14 mouse cellular contexts compared by ENCODE assay signal in the genomic region with DNA sequence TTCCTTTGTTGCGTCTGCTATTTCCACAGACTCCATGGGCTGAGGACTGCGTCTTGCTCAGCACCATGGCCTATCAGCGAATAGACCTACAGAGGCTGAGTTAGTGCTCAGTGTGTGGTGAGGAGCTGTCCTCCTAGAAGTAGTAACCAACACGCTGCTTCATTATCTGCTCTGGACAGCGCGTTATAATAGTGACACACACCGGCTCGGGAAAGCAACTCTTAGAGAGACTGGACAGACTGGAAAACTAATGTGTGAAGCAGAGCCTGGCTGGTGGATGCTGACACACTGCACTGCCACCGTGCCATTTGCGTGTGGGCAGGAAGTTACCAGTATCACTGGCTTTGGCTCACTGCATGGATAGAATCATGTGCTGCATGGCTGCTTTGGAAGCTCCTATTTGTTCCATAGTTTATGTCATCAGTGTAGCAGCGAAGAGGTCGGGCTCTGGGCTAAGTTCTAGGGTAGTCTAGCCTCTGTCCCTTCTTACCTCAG. TPM values are rescaled to one million over a fixed set of nuclear protein-coding genes. Genes with fewer than 3 reads are reported as not detected.
DNase-seq lines count a peak whose midpoint lies in the region; TF ChIP-seq lines count a peak whose summit lies in the region.
"Had no signal": no experiment of that assay in that cellular context is flagged by ENCODE, and none has a peak within 500 bp of the region (broad histone marks: within the 10 kb centered on the region; RNA-seq: fewer than 3 reads in every experiment).

No protein-coding gene starts in this region.

- peak overlapping the region; percentile 88 for H3K27ac ChIP-seq in gastrocnemius, adult 2 months
- H3K27ac ChIP-seq in layer of hippocampus, adult 2 months = peak overlapping the region; percentile 61; the same call in 1 of the 2 replicates
- H3K27ac ChIP-seq in thymus, adult 2 months (ENCODE audit: control insufficient read depth, insufficient read depth, low read length) = peak overlapping the region; percentile 90
- no peak overlapping the region for H3K27ac ChIP-seq in embryonic facial prominence, embryonic 10.5 days (replicated peaks)
- H3K27ac ChIP-seq: hindbrain, postnatal 0 days; liver, embryonic 14.5 days had no signal

- 81% methylated on average over 12 of the region's 12 CpGs for WGBS in thymus, adult 2 months
- WGBS in embryonic facial prominence, embryonic 10.5 days = 93% methylated on average over 12 of the region's 12 CpGs

- H3K4me1 ChIP-seq in thymus, adult 2 months (replicated peaks; ENCODE audit: control insufficient read depth, insufficient read depth, low read length) = peaks cover 53% of the 10 kb centered on the region
- H3K4me1 ChIP-seq in embryonic facial prominence, embryonic 10.5 days = peaks cover 24% of the 10 kb centered on the region

- intact Hi-C loops in gastrocnemius, adult 2 months (cut with DNase I) = no loop called here

- no peak overlapping the region for H3K4me3 ChIP-seq in gastrocnemius, adult 2 months
- H3K4me3 ChIP-seq in layer of hippocampus, adult 2 months = no peak overlapping the region
- H3K4me3 ChIP-seq in thymus, adult 2 months (ENCODE audit: control insufficient read depth, insufficient read depth, low read length) = no peak overlapping the region
- no peak overlapping the region for H3K4me3 ChIP-seq in embryonic facial prominence, embryonic 10.5 days

- H3K36me3 ChIP-seq in thymus, adult 2 months (ENCODE audit: control insufficient read depth, insufficient read depth, low read length) = peaks cover 14% of the 10 kb centered on the region
- H3K36me3 ChIP-seq in embryonic facial prominence, embryonic 10.5 days (replicated peaks) = peaks cover 36% of the 10 kb centered on the region

- TF ChIP-seq POLR2A in thymus, adult 2 months (IDR thresholded peaks at IDR 0.05; ENCODE audit: control insufficient read depth, extremely low read depth, insufficient read depth, low read length, poor library complexity) = no peak

- DNase-seq in gastrocnemius, adult 2 months = no peak
- no peak for DNase-seq in gastrocnemius, postnatal 10 days
- DNase-seq in layer of hippocampus, adult 2 months (ENCODE audit: low spot score in 2 of 2) = no peak
- DNase-seq in layer of hippocampus, adult 8-10 months (ENCODE audit: low spot score in 2 of 2) = no peak
- peak; percentile 38 for DNase-seq in thymus, adult 2 months
- DNase-seq in thymus, postnatal 10 days (ENCODE audit: low spot score in 2 of 2) = no peak
- DNase-seq in urinary bladder, postnatal 25 days (ENCODE audit: low spot score) = no peak
- DNase-seq in embryonic facial prominence, embryonic 10.5 days (ENCODE audit: low spot score) = no peak
- DNase-seq: cerebellum, postnatal 10 days; kidney, adult 11 months; kidney, postnatal 10 days; layer of hippocampus, adult 9-11 months had no signal

- TF ChIP-seq CTCF in gastrocnemius, adult 2 months (IDR thresholded peaks at IDR 0.05) = no peak
- no peak for TF ChIP-seq CTCF in layer of hippocampus, adult 2 months (conservative IDR thresholded peaks at IDR 0.05)
- TF ChIP-seq CTCF in thymus, adult 2 months (IDR thresholded peaks at IDR 0.05; ENCODE audit: borderline replicate concordance, control insufficient read depth, extremely low read depth, insufficient read depth, low read length, poor library complexity) = no peak

- H3K9me3 ChIP-seq in embryonic facial prominence, embryonic 10.5 days = no peaks in the 10 kb centered on the region

- no peaks in the 10 kb centered on the region for H3K27me3 ChIP-seq in thymus, adult 2 months (ENCODE audit: control insufficient read depth, insufficient read depth, low read length)
- H3K27me3 ChIP-seq in embryonic facial prominence, embryonic 10.5 days (replicated peaks; ENCODE audit: low read depth, poor library complexity, severe bottlenecking) = no peaks in the 10 kb centered on the region

RNA-seq across cellular contexts. Expression of gene Ascc1, which starts 20.2 kb away (rescaled TPM):
- total RNA-seq in gastrocnemius, adult 2 months (2021) = 10 to 100 TPM; 13.6 to 14.6 TPM
- 10 to 100 TPM; 12.4 to 13.5 TPM for total RNA-seq in gastrocnemius, postnatal 10 days (2021)
- total RNA-seq in layer of hippocampus, adult 2 months (2021) = 10 to 100 TPM; 15.3 to 17.2 TPM
- 10 to 100 TPM; 17.0 to 19.1 (median 17.7) TPM for total RNA-seq in layer of hippocampus, adult 8-10 months (2022)
- 24.2 and 26.2 TPM in 2 replicates for polyA plus RNA-seq in thymus, adult 2 months (2012; rRNA removed)
- 35.8 and 41.8 TPM in 2 replicates for polyA plus RNA-seq in embryonic facial prominence, embryonic 10.5 days (2016; fragmentation: Nextera tagmentation; extraction: Ambion mirVana)

RNA-seq across cellular contexts. Expression of gene Anapc16, which starts 20.5 kb away (rescaled TPM):
- total RNA-seq in gastrocnemius, adult 2 months (2021) = 10 to 100 TPM; 49.5 to 50.7 TPM
- 10 to 100 TPM; 39.7 to 40.1 TPM for total RNA-seq in gastrocnemius, postnatal 10 days (2021)
- 10 to 100 TPM; 64.8 to 71.4 TPM for total RNA-seq in layer of hippocampus, adult 2 months (2021)
- 10 to 100 TPM; 66.2 to 69.6 (median 67.9) TPM for total RNA-seq in layer of hippocampus, adult 8-10 months (2022)
- 108 and 136 TPM in 2 replicates for polyA plus RNA-seq in thymus, adult 2 months (2012; rRNA removed)
- polyA plus RNA-seq in embryonic facial prominence, embryonic 10.5 days (2016; fragmentation: Nextera tagmentation; extraction: Ambion mirVana) = 104 and 109 TPM in 2 replicates

RNA-seq across cellular contexts. Expression of gene Ddit4, which starts 30.8 kb away (rescaled TPM):
- 100 to 1,000 TPM in 1 of 2 experiments, 10 to 100 TPM in 1; 15.4 to 183 TPM for total RNA-seq in gastrocnemius, adult 2 months (2021)
- total RNA-seq in gastrocnemius, postnatal 10 days (2021) = 10 to 100 TPM; 14.2 to 39.1 TPM
- 10 to 100 TPM; 63.6 to 66.7 TPM for total RNA-seq in layer of hippocampus, adult 2 months (2021)
- 10 to 100 TPM; 51.3 to 71.6 (median 61.4) TPM for total RNA-seq in layer of hippocampus, adult 8-10 months (2022)
- polyA plus RNA-seq in thymus, adult 2 months (2012; rRNA removed) = 157 and 190 TPM in 2 replicates
- polyA plus RNA-seq in embryonic facial prominence, embryonic 10.5 days (2016; fragmentation: Nextera tagmentation; extraction: Ambion mirVana) = 35.9 and 42.0 TPM in 2 replicates
